8 mouse cellular contexts compared by ENCODE assay signal in the genomic region with DNA sequence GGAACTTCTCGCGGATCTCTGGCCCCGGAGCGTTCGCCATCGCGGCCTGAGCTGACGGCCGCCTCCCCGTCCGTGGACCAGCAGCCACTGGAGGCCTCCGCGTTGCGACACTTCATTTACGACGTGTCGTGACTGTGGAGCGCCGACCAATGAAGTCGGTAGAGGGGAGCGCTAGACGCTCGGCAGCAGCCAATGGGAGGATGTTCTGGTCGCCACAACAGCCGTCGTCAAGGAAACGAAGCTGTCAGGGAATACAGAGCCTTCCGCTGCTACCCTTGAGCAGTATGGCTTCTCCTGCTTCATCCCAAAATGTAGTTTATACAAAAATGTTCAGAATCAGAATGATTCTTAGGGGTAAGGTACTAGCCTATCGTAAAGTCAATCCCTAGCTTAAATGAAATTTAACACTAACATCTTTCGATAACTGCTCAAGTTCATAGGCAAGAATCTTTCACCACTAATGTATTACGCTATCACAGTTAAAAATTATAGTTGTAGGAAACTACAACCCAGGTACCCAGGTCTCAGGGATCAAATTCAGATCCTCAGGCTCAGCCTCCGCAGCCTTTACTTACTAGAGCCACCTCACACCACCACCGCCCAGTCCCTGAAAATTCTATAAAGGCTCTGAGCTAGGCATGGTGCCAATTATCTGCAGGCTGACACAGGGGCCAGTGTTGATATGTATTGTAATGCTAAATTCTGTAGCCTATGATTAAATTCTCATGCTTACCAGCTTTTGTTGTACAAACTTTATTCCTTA. TPM values are rescaled to one million over a fixed set of nuclear protein-coding genes. Genes with fewer than 3 reads are reported as not detected.
A peak's percentile ranks its signal among the peaks of the same experiment; 100 is the strongest.
DNase-seq lines count a peak whose midpoint lies in the region; ATAC-seq lines count a peak whose summit lies in the region.

A gene (minus strand): TSS at position 120 of the 763 bp plus-strand sequence.

- peaks cover 15% of the 10 kb centered on the region for H3K4me1 ChIP-seq in hindbrain, embryonic 12.5 days

- peak within 1 kb of the TSS; percentile 82 for H3K27ac ChIP-seq in hindbrain, embryonic 12.5 days

- ATAC-seq in hindbrain, embryonic 12.5 days (ENCODE audit: low FRiP score): peak; percentile 99

- no peaks in the 10 kb centered on the region for H3K9me3 ChIP-seq in hindbrain, embryonic 12.5 days (replicated peaks)

- peaks cover 48% of the 10 kb centered on the region for H3K36me3 ChIP-seq in hindbrain, embryonic 12.5 days

- peak within 1 kb of the TSS; percentile 88 for H3K4me2 ChIP-seq in hindbrain, embryonic 12.5 days (replicated peaks)

- no peaks in the 10 kb centered on the region for H3K27me3 ChIP-seq in hindbrain, embryonic 12.5 days

- WGBS in hindbrain, embryonic 12.5 days: 5% methylated on average over 33 of the region's 33 CpGs

- DNase-seq in NIH3T3 (ENCODE audit: low read depth): peak; percentile 99
- peak; percentile 97 for DNase-seq in cerebellum, postnatal 10 days
- peak; percentile 98 for DNase-seq in frontal cortex, postnatal 10 days (ENCODE audit: low spot score in 2 of 2)
- DNase-seq in layer of hippocampus, postnatal 14 days (ENCODE audit: low spot score in 2 of 2): peak; percentile 95 to 98
- DNase-seq in lung, postnatal 14 days: peak; percentile 97
- DNase-seq in retina, adult 2 months (ENCODE audit: low read depth, low spot score): peak; percentile 97
- peak; percentile 91 to 94 for DNase-seq in thymus, postnatal 36 days

- H3K9ac ChIP-seq in hindbrain, embryonic 12.5 days: peak within 1 kb of the TSS; percentile 93

- H3K4me3 ChIP-seq in hindbrain, embryonic 12.5 days: peak within 1 kb of the TSS; percentile 76

RNA-seq across cellular contexts. Expression of the gene that starts here (rescaled TPM):
- polyA plus RNA-seq in hindbrain, embryonic 12.5 days (2016; fragmentation: Nextera tagmentation; extraction: Ambion mirVana): 74.3 and 74.7 TPM in 2 replicates
- 100 to 1,000 TPM; 184 to 187 TPM for total RNA-seq in layer of hippocampus, postnatal 14 days (2021)

Comparison
In these comparisons a context has a peak if more than half of its experiments do, and no peak if none do; other contexts are left out.
1. Peak in every context shown above with its lines: DNase-seq, ATAC-seq, H3K4me3 ChIP-seq and H3K27ac ChIP-seq.